Mouse (Mus musculus) mammary gland, adult 2 months (tissue): ENCODE data around the gene Ssc4d. TPM values are rescaled to one million over a fixed set of nuclear protein-coding genes. Genes with fewer than 3 reads are reported as not detected.

Experiments used
- polyA plus RNA-seq: library from polyadenylated mRNA; depleted of rRNA; stranded (reverse); fragments of >200 nt; gene quantifications from 2 replicates; pipeline ENCODE4 v1.2.3, GENCODE M21; 2012; ENCODE audit warnings: low replicate concordance; rRNA removed

Gene Ssc4d
- 8.7 and 11.4 TPM in 2 replicates for polyA plus RNA-seq

DNA sequence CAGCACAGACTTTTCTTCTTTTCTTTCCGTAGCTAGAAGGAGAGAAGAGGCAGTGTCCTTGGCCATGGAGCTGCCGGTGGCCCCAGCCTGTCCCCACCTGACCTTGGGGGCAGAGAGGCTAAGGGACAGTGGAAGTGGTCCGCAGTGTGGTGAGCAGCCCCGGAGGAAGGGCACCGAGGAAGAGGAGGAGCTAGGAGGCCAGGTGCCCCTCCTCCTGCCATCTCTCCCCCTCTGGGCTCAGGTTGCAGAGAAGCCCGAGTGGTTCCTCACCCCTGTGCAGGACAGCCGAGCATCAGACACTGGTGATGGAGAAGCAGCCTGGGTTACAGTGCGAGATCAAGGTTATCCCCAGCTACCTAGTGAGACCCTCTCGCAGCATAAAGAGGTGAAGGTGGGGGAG lies at the start of gene Ssc4d:
Ssc4d (minus strand) TSS at position 167 of the 400 bp plus-strand sequence.

DNA sequence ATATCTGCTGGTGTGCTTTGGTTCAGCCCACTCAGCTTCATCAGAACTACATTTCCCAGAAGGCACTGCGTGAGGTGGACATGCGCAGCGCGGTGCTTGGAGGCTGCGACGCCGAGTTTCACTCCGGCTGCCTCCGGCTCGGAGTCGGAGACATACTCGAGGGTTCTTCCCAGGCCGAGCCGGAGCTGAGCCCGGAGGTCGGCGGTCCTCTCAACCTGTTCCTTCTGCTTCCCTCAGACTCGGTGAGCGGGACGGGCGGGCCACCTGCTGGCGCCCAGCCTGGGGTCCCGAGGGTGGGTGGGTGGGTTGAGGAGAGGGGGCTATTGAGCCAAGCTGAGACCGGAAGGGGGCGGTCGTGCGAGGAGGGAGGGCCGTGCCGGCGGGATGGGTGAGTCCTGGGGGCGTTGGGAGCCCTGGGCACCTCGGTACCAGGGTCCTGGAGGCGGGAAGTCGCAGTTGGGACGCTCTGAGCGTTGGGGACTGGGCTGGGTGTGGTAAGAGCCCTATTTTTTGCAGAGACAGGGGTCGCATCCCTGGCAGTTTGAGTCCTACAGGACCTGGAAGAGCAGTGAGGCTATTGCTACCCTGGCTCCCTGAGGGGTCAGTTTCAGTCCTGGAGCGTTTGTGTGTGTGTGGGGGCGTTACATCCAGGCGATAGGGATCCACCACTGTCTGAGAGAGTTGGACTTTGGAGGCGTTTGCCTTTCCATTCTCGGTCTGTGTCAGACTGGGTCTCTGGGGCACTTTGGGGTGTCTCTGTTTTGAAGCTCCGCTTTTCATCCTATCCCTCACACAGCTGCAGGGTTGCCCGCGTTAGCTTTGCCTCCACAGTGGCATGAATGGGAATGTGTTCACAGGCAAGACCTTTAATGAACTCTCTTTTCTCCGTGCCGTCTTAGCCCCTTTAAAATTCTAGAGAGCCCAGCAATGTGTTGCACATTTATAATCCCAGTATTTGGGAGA lies 20.7 kb upstream of the Ssc4d start, which contains the start of gene Dtx2:
Dtx2 (plus strand) TSS at position 76 of the 963 bp plus-strand sequence.

DNA sequence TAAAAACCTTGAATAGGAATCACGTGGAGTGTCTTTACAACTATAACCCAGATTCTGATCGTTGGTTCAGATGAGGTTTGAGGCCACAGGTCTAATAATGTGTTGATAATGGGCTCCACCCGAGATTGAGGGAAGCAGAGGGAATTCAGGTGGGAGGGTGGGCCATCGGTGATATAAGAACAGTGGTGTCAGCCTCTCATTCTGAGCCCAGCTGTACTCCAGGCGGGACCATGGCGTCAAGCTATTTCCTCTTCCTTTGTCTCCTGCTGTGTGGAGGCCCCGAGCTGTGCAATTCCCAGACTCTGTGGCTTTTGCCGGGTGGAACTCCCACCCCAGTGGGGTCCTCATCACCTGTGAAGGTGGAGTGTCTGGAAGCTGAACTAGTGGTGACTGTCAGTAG lies 5.6 kb upstream of the Ssc4d start, which contains the start of gene Zp3:
Zp3 (plus strand) TSS at position 196 of the 400 bp plus-strand sequence.

DNA sequence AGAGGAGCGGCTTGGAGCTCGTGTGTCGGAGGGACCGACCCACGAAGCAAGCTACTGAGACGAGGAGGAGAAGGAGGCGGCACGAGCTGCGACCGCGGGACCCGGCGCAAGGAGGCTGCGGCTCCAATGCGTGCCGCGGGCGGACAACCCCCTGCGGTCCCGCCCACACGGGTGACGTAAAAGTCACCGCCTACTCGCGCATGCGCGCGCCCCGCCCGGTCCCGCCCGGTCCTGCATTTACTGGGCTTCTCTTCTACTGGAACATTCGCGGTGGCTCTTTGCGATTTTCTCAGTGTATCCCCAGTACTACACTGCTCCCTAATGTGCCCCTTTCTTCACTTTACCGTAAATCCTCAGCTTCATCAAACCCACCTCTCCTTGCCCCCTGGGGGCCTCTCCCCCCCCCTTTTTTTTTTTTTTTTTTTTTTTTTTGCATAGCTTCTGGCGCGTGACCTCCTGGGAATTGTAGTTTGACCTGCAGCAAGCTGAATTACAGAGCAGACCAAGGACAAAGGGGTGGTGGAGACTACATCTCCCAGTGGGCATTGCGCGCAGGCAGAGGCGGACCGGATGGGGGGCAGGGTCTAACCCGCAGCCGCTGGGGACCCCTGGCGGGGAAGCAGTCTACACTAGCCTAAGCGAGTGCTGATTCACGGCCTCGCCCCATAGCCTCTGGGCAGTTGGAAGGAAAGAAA lies 39.7 kb downstream of the Ssc4d start, which contains the start of gene Ywhag:
Ywhag (minus strand) TSS at position 136 of the 695 bp plus-strand sequence.

Other genes with a start within 250 kb of the Ssc4d start
- 163 and 164 TPM in 2 replicates for gene Tmem120a, start 230.1 kb downstream of the Ssc4d start, polyA plus RNA-seq
- gene Styxl1, start 196.1 kb downstream of the Ssc4d start, polyA plus RNA-seq, result 0.27 and 0.66 TPM in 2 replicates
- gene Mdh2, start 196.1 kb downstream of the Ssc4d start, polyA plus RNA-seq, result 808 and 1,108 TPM in 2 replicates
- 0.06 TPM in 1 of 2 replicates, not detected in the other for gene Srrm3, start 167.6 kb downstream of the Ssc4d start, polyA plus RNA-seq
- 278 and 369 TPM in 2 replicates for gene Hspb1, start 86.6 kb downstream of the Ssc4d start, polyA plus RNA-seq
- gene Ywhag, start 39.9 kb downstream of the Ssc4d start, polyA plus RNA-seq, result 172 and 216 TPM in 2 replicates
- gene Zp3, start 5.6 kb upstream of the Ssc4d start, polyA plus RNA-seq, result not detected in 2 replicates
- gene Dtx2, start 20.3 kb upstream of the Ssc4d start, polyA plus RNA-seq, result 42.7 and 70.4 TPM in 2 replicates
- gene Upk3b, start 64.0 kb upstream of the Ssc4d start, polyA plus RNA-seq, result 0.10 TPM in 1 of 2 replicates, not detected in the other
- gene Upk3bl, start 80.0 kb upstream of the Ssc4d start, polyA plus RNA-seq, result not detected in 2 replicates
- 33.3 and 41.5 TPM in 2 replicates for gene Rasa4, start 109.4 kb upstream of the Ssc4d start, polyA plus RNA-seq
- gene Polr2j, start 142.1 kb upstream of the Ssc4d start, polyA plus RNA-seq, result 32.0 and 57.2 TPM in 2 replicates
- 30.5 and 45.7 TPM in 2 replicates for gene Lrwd1, start 161.5 kb upstream of the Ssc4d start, polyA plus RNA-seq
- 22.8 and 32.0 TPM in 2 replicates for gene Alkbh4, start 161.6 kb upstream of the Ssc4d start, polyA plus RNA-seq
- 57.2 and 121 TPM in 2 replicates for gene Orai2, start 196.2 kb upstream of the Ssc4d start, polyA plus RNA-seq
- gene Prkrip1, start 224.4 kb upstream of the Ssc4d start, polyA plus RNA-seq, result 6.7 and 9.3 TPM in 2 replicates